Mouse (Mus musculus): ENCODE results near the gene Shisa6.
"Not testable (repeated sequence)": the region's sequence is repeated elsewhere in the genome, so short reads cannot be mapped to it uniquely, and the experiment has no call there.

The Shisa6 gene

GRCm38 (mm10) chr11:66482501-66482900 lies 43.3 kb downstream of the Shisa6 start:
- peak; percentile 46 for DNase-seq (ENCODE audit: low read depth, low spot score)

GRCm38 (mm10) chr11:66442631-66443030 lies 83.1 kb downstream of the Shisa6 start:
- no peak for DNase-seq (ENCODE audit: low read depth, low spot score)

GRCm38 (mm10) chr11:66426129-66426528 lies 99.6 kb downstream of the Shisa6 start:
- peak; percentile 73 for DNase-seq (ENCODE audit: low read depth, low spot score)

GRCm38 (mm10) chr11:66418216-66418615 lies 107.5 kb downstream of the Shisa6 start:
- DNase-seq (ENCODE audit: low read depth, low spot score) = no peak

- DNase-seq (ENCODE audit: low read depth, low spot score) = not testable (repeated sequence)
Observed at GRCm38 (mm10) chr11:66408721-66409120, 117.0 kb downstream of the Shisa6 start.

GRCm38 (mm10) chr11:66400036-66400435 lies 125.7 kb downstream of the Shisa6 start:
- DNase-seq (ENCODE audit: low read depth, low spot score) = no peak

- DNase-seq (ENCODE audit: low read depth, low spot score) = no peak
Observed at GRCm38 (mm10) chr11:66387561-66387960, 138.2 kb downstream of the Shisa6 start.

GRCm38 (mm10) chr11:66371796-66372195 lies 154.0 kb downstream of the Shisa6 start:
- DNase-seq (ENCODE audit: low read depth, low spot score) = peak; percentile 77

- no peak for DNase-seq (ENCODE audit: low read depth, low spot score)
Observed at GRCm38 (mm10) chr11:66369764-66370163, 156.0 kb downstream of the Shisa6 start.

- no peak for DNase-seq (ENCODE audit: low read depth, low spot score)
Observed at GRCm38 (mm10) chr11:66366809-66367685, 158.7 kb downstream of the Shisa6 start.

GRCm38 (mm10) chr11:66359811-66360210 lies 166.0 kb downstream of the Shisa6 start:
- DNase-seq (ENCODE audit: low read depth, low spot score) = no peak

GRCm38 (mm10) chr11:66344822-66345221 lies 180.9 kb downstream of the Shisa6 start:
- no peak for DNase-seq (ENCODE audit: low read depth, low spot score)

- DNase-seq (ENCODE audit: low read depth, low spot score) = no peak
Observed at GRCm38 (mm10) chr11:66336313-66336712, 189.5 kb downstream of the Shisa6 start.

GRCm38 (mm10) chr11:66312764-66313163 lies 213.0 kb downstream of the Shisa6 start:
- DNase-seq (ENCODE audit: low read depth, low spot score) = peak; percentile 12

GRCm38 (mm10) chr11:66304396-66304795 lies 221.4 kb downstream of the Shisa6 start:
- DNase-seq (ENCODE audit: low read depth, low spot score) = no peak

GRCm38 (mm10) chr11:66274707-66275081 lies 251.1 kb downstream of the Shisa6 start:
- DNase-seq (ENCODE audit: low read depth, low spot score) = no peak

GRCm38 (mm10) chr11:66273904-66274706 lies 251.7 kb downstream of the Shisa6 start:
- DNase-seq (ENCODE audit: low read depth, low spot score) = peak; percentile 35

GRCm38 (mm10) chr11:66267029-66267428 lies 258.7 kb downstream of the Shisa6 start:
- no peak for DNase-seq (ENCODE audit: low read depth, low spot score)

- DNase-seq (ENCODE audit: low read depth, low spot score) = no peak
Observed at GRCm38 (mm10) chr11:66265336-66265990, 260.3 kb downstream of the Shisa6 start.

- DNase-seq (ENCODE audit: low read depth, low spot score) = peak; percentile 36
Observed at GRCm38 (mm10) chr11:66260205-66260604, 265.6 kb downstream of the Shisa6 start.

- DNase-seq (ENCODE audit: low read depth, low spot score) = no peak
Observed at GRCm38 (mm10) chr11:66258851-66259250, 266.9 kb downstream of the Shisa6 start.

GRCm38 (mm10) chr11:66247115-66247514 lies 278.6 kb downstream of the Shisa6 start:
- DNase-seq (ENCODE audit: low read depth, low spot score) = peak; percentile 56

Data from telencephalon, adult 2 months (tissue).